Mouse (Mus musculus) ovary, postnatal 36 days (tissue): ENCODE measurements at regions not wholly inside any gene's neighbourhood (a gene's known extent, or its start where the extent isn't known, plus 50 kb on each side); places are given as distances from the start of the nearest gene placed in this dataset.

ENCODE experiments used
- DNase-seq: peaks from one replicate; pipeline ENCODE4 v3.0.0; 2022; ENCODE audit warnings: low spot score, mixed read lengths

DNA sequence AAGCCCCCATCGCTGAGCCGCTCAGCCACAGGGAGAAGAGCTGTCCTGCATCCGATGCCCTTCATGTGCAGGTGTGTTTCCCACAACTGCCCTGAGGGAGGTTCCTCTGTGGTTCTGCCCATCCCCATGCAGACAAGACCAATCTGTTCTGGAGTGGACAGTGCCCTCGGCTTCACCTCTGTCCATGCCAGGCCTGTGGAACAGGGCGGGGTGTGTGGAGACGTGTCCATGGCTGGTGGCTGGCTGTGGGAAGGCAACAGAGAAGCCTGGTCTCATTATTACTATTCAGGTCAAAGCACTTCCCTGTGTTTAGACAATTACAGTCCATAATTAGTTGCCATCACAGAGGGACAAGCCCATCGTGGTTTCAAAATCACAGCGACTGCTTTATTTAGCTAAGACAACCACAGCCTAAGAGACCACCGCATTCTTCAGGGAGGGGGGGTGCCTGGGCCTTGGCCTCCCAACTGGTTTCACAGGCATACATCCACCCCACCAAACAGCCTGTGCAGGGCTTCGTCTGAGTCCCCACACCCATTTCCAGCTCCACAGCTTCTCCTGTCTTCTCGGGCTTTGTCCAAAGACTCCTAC lies 97.7 kb downstream of the Rplp1 start:
- no peak for DNase-seq

- no peak for DNase-seq
Observed at GRCm38 (mm10) chr9:61815995-61816394, 98.3 kb downstream of the Rplp1 start.

GRCm38 (mm10) chr9:61813291-61813690 lies 101.1 kb downstream of the Rplp1 start:
- DNase-seq = no peak

GRCm38 (mm10) chr9:61812315-61812714 lies 102.0 kb downstream of the Rplp1 start:
- DNase-seq = no peak

GRCm38 (mm10) chr9:61810456-61810855 lies 103.9 kb downstream of the Rplp1 start:
- DNase-seq = no peak

DNA sequence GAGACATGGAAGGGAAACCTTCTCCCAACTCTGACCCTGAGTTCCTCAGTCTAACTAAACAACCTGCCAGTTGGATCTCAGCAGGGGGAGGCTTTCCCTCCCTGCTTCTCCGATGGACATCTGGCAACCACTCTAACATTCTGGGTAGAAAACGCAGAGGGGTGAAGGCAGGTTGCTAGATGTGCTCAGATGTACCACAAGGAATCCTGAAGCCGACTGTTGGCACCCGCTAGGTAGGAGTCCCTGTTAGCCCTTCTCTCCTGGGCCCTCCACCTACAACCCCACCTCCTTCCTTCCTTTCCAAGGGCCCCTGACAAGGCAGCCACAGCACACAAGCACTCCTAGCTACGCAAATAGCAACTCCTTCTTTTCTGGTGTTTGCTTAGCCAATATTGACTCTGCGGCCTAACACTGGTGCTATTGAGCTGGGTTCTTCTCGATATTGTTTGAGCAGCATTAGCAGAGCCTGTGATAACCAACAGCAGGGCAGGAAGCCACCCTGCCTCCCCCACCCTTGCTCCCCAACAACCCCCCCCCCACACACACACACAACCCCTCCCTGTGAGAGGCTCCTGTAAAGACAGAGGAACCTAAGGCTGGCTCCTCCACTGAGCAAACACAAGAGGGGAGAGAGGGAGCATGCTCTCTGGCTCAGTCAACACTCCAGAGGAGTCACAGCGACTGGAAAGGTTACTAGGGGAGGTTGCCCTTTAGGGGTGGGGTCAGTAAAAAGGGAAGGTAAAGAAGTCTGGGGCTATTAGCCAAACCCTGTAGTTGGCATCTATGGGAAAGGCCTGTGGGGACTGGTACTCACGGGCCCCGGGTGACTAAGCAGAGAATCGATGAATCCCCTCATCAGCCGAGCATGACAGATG lies 105.8 kb downstream of the Rplp1 start:
- DNase-seq = no peak

DNA sequence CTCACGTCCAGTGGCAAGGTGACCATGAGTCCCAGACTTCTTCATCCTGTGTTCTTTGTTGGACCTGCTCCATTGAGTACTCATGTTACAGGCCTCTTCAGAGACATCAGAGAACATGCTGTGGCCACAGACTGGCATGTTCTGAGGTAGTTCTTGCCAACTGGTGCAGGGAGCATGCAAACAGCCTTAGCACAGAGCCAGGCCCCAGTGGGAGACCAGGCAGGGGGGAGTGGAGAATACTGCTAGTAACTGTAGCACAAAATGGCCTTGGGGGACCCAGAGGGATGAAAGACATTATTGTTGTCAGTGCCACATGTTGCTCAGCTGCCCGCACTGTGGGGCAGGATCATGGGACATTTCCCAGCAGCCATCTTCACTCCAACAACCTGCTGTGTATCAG lies 108.4 kb downstream of the Rplp1 start:
- DNase-seq = no peak

DNA sequence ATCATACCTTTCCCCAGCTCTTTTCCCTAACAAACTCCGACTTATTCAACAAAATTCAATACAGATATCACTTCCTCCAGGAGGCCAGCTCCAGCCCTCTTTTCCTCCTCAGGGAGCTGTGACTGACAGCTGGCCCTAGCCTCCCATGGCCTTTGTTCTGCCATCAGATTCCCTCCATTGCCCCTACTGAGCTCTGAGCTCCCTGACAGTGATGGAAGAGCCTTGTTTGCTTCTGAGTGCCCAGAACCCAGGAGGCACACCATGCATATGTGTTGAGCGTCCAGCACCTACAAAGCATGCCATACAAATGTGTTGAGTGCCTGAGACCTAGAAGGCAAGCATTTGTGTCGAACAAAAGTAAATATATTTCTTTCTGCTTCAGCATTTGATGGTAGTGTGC lies 110.8 kb downstream of the Rplp1 start:
- no peak for DNase-seq

DNA sequence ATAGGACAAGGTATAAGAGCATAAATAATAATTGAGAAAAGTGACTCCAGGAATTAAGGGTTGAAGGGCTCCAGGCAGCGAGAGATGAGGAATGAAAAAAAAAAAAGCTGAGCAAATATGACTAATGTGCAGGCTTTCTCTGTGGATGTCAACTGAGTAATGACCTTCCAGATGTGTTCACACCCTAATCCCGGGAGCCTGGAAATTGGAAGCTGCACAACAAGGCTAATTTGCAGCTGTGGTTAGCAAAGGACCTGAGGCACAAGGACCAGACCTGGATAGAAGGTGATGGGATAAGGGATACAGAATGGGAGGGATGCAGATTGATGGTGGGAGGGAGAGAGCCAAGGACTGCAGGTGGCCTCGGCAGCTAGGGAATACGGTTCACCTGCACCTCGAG lies 111.6 kb downstream of the Rplp1 start:
- no peak for DNase-seq

DNA sequence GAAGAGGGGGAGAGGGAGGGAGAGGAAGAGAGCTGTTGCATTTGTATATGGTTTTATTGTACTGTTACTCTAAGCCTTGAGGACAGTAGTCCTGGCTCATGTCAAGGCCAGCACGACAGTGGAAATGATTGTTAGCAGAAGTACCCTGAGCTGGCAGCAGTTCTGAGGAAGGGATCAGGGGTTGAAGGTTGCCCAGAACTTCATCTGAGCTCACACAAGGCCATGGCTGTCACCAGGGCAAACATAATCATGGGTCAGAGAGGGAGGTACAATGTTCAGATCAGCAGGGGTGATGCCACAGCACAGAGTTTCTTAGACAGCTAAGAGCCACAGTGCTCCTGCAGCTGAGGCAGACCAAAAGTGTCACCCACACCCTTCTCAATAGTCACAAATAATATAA lies 114.8 kb downstream of the Rplp1 start:
- DNase-seq = no peak

DNA sequence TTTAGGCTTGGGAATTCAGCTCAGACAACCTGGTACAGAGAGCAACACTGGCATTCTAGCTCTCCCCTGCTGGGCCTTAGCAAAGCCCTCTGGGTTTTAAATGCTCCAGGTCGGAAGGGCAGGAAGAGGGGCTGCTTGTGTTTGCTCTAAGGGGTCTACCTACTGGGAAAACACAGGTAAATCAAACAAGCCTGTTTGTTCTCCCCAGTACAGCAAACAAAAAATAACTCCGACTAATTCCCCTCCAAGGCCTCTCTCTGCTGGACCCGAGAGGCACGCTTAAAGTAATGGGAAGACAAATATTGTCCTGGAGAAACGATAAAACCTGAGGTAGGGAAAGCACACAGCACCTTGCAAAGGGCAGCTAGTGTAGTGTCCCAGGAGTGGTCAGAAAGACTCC lies 118.4 kb downstream of the Rplp1 start:
- DNase-seq = no peak

DNA sequence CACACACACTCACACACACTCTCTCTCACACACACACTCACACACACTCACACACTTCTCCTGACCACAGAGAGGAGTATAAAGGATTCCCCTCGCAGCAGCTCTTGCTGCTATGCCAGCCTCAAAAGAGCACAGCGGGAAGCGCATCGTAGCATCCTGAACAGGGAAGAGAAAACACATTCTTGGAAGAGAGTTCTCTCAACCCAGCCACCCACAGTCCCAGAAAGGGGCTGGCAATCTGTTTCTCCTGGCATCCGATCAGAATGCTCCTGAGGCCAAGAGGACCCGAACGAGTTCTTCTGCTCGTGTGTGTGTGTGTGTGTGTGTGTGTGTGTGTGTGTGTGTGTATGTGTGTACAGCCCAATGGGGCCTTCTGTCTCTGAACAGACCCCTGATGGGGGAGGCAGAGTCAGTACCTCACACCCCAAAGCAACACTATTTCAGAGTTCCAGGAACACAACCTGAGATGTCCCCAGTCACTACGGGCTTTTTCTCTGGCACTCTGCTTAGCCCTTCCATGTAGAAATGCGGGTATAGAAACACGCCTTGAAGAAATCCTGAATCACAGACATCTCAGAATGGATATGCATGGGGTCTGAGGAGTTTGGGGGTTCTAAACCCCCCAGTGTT lies 122.8 kb downstream of the Rplp1 start:
- DNase-seq = no peak

DNA sequence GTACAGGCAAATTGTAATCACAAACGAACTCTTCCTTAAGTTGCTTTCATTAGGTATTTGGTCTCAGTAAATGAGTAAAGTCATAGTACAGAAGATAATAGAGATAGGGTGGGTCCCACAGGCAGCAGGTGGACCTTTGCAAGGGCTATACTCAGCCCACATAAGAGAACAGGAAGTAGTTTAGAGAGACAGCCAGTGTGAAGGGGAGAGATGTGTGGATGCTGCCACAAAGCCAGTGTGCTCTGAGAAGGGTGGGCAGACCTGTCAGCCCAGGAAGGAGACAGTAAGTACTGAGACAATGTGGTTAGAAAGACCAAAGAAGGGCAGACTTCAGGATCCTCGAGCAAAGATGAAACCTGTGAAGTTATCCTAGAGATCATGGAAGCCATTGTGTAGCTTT lies 123.5 kb downstream of the Rplp1 start:
- DNase-seq = no peak

- no peak for DNase-seq
Observed at GRCm38 (mm10) chr9:61789066-61789897, 125.1 kb downstream of the Rplp1 start.

- DNase-seq = no peak
Observed at GRCm38 (mm10) chr9:61781469-61781868, 132.9 kb downstream of the Rplp1 start.

- no peak for DNase-seq
Observed at GRCm38 (mm10) chr9:61780186-61780939, 134.0 kb downstream of the Rplp1 start.

DNA sequence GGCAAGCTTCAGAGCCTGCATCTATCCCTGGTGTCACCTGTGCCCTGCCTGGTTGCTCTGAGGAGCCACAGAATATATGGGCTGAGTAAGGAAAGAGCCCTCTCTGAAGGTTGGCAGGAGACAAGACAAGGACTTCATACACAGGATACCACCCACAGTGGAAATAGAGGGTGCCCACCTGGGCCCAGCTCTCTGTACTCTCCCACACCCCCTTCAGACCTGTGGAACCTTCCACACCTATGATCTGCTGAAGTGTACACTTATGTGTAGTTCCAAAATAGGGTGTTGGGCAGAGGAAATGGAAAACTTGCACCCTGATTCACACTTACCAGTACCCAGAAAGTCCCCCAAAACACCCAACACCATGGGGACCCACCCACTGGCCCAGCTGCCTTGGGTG lies 135.2 kb downstream of the Rplp1 start:
- DNase-seq = no peak

DNA sequence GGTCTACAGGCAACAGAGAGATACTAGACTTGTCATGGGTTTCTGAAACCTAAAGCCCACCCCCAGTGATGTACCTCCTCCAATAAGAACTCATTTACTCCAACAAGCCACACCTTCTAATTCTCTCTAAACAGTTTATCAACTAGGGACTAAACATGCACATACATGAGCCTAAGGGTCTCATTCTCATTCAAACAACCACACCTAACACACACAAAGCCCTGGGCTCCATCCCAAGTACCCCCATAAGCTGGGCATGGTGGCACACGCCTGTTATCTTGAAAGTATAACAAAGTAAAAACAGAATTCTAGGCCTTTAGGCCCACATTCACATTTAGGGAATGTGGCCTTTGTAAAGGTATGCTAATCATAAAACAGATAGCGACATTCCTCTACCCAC lies 137.9 kb downstream of the Rplp1 start:
- DNase-seq = no peak

DNA sequence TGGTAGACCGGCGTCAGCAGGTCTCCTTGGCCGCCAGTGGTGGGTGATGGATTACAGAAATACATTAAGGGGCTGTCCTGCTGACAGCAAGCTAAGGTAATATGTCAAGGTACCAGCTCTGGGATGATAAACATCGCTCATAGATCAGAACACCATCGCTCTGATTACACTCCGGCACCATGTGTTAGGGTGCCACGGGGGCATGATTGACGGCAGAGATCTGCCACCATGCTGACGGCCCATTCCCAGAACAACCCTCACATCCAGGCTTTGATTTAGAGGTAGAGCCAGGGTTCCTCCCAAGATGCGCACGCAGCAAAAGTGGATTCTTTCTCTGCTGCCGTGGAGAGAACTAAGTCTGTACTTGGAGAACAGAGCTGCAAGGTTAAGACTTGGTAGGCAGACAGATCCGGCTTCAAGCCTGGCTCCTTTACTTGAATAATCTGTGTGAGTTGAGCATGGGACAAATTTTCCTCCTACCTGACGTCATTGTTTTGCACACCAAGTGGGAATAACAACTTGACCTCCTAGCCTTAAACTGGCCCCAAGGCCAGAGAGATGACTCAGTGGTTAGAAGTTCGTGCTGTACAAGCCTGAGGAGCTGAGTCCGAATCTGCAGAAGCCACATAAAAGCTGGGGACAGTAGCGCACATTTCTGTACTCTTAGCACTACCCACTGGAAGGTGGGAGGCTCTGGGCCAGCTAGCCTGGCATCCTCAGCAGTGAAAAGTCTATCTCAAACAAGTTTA lies 144.0 kb downstream of the Rplp1 start:
- no peak for DNase-seq

- DNase-seq = no peak
Observed at GRCm38 (mm10) chr9:61766187-61766586, 148.2 kb downstream of the Rplp1 start.

DNA sequence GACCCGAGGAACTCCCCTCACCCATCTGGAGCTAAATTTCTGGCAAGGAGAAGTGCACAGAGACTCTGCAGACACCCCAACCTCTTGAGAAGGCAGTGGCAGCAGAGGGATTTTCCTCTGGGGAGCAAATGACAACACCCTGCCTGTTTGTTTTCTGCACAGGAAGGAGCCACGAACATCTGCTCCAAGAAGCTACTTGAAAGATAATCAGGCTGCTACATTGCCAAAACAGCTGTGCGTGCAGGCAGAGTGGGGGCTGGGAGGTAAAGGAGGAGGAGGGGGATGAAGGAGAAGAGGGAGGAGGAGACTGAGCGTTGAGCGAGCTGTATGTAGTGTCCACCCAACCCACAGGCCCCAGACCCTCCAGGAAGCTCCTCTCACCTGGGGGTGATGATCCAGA lies 149.0 kb downstream of the Rplp1 start:
- no peak for DNase-seq
